Mouse (Mus musculus) ovary, adult 18-20 months (tissue): Measurements from ENCODE around the gene Pes1.

ENCODE experiments used
- DNase-seq: peaks from one replicate; pipeline ENCODE4 v3.0.0; 2022; ENCODE audit warnings: low spot score, mixed read lengths

Pes1 gene

DNA sequence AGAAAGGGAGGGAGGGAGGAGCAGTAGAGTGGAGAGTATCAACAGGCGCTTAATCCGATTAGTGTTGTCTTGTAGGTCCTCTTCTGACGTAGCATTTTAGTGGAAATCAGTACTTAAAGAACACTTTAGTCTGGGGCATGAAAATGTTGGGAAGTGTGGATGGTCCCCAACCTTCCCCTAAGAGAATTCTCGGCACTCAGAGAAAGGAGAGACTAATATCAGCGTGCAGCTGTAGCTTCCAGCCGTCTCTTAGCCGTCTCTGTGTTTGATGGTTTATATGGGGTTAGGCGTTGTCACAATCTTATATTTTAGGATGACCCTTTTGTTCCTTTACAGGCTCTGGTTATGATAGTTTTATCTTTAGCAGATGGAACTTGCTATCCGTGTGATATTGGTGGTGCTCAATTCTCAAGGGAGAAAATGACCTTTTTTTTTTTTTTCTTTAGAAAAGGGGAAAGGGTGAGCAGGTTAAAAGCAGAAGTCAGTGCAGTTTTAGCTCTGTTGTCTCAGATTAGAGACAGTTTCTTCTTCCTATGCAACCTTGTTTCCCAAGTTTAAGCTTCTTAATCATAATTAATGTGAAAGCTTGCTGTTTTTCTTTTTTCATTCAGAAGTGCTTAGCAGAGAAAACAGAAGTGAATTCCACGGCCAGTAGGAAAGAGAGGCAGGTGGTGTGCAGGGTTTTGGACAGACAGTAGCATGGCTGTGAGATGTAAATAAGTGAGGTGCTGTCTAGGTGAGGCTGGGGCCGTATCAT is 819 bp downstream of the Pes1 start:
- no peak for DNase-seq

DNA sequence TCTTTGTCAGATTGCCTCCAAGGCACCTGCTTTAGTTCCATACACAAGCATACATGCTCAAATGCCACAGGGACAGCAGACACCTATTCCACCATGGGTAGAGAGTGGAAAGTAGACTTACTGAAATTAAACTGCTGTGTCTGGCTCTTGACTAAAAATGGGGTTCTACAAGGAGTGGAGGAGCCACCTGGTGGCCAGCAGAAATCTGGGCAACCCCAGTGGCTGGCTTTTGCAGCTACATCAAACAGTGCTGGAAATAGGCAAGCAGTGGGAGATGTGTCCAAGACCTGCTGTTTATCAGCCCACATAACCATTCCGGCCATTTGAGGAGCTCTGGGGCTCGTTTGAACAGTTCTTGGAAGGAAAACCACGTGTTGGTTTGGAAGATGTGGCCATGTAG is 6.1 kb downstream of the Pes1 start:
- no peak for DNase-seq

DNA sequence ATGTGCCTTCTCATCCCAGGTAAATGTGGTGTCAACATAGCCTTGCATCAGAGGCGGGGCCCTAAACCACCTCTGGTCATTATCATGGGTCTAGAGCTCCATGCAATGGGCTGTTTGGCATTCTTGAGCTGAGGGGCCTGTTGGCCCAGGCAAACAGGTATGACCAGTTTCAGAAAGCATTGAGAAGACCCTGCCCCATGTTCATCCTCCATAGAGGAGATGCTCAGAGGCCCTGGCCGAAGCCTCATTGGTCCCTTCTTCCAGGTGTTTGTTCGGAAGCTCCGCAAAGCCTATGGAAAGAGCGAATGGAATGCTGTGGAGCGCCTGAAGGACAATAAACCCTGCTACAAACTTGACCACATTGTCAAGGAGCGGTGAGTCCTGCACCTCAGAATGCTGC is 6.6 kb downstream of the Pes1 start:
- DNase-seq, result no peak

DNA sequence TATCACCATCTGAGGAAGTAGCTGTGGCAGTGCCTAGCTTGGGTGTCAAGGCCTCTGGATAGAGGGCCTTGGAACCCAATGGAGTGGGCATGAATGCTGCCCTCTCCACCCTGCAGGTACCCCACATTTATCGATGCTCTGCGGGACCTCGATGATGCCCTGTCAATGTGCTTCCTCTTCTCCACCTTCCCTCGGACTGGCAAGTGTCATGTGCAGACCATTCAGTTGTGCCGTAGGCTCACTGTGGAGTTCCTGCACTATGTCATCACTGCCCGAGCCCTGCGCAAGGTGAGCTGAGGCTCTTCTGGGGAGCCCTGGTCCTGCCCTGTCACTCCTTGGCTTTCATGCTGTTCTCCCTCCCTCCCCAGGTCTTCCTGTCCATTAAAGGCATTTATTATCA is 9.3 kb downstream of the Pes1 start:
- DNase-seq, result no peak

DNA sequence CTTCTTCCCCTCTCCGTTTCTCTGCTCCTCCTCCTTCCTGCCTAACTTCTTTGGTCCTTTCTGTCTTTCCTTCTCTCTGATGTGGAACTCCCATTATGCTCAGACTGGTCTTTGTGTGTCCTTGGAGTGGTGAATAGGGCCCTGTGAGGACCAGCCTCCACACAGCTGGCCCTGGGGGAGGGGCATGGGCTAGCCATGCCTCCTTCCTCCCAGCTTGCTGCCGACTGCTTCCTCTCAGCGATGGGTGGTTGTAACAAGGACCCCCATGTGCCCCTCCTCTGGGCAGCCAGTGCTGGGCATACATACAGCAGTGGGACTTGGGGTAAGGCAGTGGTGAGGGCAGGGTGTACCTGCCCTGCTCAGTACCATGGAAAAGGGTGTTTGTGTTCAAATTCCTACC is 10.5 kb downstream of the Pes1 start:
- DNase-seq, result no peak

DNA sequence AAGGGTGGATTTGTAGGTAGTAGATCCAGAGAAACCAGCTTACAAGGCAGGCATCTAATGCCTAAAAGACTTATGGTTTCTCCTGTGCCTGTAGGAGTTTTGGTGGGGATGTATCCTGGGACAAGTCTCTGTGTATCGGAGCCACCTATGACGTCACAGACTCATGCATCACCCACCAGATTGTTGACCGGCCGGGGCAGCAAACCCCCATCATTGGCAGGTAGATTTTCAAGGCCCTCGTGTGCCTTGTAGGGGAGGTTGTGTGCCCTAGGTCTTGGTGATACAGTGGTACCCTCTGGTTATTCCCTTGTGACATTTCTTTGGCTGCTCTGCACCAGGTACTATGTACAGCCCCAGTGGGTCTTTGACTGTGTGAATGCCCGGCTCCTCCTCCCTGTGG is 12.9 kb downstream of the Pes1 start, which contains the start of gene 4930556J24Rik:
TSS of gene 4930556J24Rik (minus strand) at position 101 of the 400 bp plus-strand sequence.
- no peak for DNase-seq

DNA sequence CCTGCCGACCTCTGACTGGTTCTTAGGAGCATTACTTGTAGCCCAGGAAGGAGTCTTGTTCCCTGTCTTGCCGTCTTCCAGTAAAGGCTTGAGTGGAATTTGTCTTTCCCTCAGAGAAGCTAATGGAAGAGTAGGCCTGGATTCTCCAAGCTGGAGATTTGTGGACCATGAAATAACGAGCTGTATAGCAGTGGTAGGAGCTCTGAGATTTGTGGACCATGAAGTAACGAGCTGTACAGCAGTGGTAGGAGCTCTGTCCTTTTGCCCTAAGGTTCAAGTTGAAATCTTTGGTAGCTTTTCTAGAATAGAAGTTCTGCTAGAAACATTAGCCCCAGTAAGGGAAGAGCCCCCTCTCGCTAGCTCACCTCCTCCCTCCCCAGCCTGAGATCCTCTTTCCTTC is 14.6 kb downstream of the Pes1 start:
- no peak for DNase-seq

DNA sequence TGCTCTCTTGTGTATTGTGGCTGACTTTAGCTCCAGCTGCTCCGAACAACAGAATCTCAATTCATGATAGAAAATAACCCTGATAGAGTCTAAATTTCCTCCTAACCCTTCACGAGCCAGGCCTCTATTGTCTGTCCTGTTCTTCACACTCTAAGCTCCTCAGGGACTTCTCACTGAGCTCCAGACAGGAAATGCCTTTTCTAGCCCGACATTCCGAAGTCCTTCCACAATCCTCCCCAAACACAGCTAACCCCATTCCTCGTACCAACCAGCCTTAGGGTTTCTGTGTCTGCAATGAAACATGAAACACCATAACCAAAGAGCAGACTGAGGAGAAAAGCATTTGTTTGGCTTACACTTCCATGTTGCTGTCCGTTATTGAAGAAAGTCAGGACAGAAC is 17.8 kb downstream of the Pes1 start:
- no peak for DNase-seq

DNA sequence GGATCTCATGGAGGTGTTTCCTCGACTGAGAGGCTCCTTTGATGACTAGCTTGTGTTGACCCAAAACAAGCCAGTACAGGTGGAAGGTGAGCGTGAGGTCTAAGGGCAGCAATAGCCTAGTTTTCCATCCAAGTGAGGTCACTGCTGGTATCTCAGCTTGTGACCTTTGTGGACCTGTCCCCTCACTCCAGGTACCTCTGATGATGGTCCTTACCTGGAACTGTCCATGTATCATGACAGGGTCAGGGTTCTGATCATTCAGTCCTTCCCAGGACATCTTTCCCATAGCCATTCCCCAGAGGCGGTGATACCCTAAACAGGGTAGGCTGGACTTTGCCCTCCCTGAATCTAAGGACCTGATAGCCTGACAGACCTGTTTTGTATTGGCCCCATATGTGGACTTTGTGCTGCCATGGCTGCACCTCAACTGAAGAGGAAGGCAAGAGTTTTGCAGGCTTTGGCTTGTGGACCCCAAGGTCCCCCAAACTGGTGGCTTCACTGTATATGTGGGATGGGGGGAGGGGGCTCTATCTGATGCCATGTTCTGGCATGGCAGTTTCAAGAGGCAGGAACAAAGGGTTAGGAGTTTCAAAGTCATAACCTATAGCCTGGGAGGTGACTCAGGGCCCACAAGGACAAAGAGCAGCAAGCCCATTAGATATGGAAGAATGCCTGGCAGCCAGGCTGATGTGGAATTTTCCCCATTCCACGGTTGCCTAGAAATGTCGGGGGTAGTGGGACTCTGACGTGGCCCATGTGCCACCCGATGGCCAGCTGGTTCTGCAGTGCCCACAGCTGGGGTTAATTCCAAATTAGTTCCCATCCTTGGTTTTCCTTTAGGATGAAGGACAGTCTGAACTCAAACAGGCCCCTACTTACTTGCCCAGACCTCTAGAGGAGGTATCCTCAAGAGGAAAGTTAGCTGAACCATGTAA is 18.8 kb downstream of the Pes1 start:
- DNase-seq, result no peak

DNA sequence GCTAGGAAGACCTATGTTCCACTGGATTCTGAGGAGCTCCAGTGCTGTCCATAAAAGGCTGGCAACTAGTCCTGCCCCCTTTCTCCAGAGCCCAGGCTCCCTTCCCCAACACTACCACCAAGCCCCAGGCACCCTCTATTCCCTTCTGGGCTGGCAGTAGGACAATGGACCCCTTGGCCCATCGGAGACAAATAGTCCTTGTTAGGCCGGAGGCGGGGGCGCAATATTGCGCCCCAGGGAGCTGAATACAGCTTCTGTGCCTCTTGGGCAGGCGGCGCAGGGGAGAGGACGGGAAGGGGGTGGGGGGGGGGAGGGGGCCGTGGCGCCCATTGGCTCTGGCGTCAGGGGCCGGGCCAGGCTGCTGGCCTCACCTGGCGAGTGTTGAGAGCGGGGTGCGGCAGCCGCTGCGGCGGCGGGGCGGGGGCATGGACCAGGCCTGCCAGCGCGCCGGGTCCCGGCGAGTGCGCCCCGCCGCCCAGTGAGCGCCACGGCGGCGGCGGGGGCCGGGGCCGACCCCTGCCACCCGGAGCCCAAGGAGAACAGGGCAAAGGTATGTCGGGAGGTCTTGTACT is 19.6 kb downstream of the Pes1 start, which contains the start of gene Gal3st1:
TSS of gene Gal3st1 (plus strand) at position 346 of the 572 bp plus-strand sequence.
- no peak for DNase-seq

DNA sequence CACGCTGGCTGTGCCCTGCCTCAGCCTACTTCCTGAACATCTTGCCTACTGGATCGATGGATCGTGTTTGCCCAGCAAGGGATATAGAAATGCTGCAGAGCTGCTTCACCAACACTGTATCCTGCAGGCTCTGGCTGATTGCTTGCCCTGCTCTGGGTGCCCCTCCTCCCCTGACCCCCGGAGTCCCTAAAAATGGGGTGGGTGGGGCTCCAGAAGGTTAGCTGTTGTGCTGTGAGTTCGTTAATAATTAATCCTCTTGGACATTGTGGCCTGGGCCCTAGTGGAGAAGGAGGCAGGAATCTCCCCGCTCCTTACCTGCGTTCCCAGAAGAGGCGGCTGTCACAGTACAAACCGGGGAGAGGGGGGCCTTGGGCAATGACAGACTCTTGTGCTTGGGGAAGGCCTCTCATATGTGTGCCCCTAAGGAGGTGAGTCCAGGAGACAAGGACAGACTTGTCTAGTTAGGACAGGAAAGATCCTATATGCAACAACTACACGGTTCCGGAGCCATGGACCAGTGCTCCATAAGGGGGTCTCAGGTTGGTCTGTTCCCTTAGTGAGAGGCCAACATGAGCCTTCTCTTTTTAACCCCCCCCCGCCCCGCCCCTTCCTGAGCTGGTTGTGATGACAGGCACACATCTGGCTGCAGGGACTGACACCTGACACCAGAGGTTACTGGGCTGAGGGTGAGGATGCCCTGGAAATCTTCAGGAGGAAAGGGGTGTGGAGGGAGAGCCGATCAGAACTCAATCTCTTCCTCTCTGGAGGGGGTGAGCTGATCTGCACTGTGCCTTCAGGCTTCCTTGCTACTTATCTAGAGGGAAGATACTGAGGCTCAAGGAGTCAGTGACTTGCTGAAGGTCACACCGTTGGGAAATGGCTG is 20.3 kb downstream of the Pes1 start:
- no peak for DNase-seq

DNA sequence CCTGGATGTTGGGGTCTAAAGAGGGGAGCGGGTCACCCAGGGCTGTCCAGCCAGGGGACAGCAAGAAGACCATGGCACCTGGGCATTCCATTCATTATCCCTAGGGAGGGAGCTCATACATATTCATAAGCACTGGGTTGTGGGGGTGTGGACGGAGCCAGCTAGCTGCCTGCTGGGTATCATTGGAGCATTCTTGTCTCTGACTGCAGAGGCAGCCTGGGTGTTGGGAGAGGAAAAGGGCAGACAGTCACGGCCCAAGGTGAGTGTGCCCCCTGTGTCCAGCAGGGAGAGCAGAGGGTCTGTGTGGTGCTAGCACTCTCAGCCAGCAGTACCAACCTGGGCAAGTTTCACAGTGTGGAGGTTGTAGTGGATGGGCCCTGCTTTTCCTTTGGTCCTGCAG is 26.0 kb downstream of the Pes1 start:
- no peak for DNase-seq

DNA sequence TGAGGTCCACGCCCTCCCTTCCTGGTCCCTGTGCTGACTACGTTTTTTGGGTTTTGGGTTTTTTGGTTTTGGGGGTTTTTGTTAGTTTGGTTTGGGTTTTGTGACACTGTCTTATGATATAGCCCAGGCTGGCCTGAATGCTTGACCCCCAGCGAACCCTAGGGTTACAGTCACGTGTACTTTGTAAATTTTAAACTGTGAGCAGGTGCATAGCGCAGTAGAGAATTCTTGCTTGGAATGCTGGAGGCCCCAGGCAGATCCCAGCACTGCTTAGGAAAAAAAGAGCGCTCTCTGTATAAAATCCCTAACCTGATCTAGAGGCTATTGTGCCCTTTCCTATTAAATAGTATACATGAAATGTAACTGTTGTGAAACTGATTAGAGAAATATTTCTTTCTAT is 29.4 kb downstream of the Pes1 start:
- DNase-seq, result no peak

DNA sequence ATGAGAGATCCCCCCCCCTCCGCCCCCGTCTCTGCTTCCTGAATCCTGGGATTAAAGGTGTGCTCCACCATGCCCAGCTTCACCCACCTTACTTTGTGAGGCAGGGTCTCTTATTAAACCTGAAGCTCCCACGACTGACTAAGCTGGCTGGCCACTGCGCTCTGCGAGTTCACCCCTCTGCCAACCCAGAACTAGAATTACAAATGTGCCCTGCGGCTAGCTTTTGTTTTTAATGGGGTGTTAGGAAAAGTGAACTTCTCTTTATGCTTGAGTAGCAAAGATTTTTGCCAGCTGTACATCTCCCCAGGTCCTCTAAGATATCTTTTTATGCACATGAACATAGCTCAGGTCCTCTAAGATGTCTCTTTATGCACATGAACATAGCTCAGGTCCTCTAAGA is 30.1 kb downstream of the Pes1 start:
- no peak for DNase-seq

DNA sequence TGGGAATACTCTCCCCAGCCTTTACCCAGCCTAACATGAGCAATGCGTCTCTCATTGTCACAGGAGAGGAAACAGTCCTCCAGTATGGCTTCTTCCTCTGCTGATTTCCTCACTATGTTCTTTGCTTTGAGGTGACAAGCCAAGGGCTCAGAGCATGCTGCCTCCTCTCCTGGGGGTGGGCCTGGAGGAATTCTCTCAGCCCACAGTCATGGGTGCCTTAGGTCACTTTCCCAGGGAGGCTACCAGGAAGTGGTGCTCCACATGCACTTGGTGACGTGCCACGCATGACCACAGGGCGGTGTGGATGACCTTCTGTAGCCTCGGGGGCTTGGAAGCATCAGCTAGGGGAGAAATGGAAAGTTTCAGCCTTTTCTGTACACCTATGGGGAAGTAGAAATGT is 31.7 kb downstream of the Pes1 start:
- DNase-seq, result no peak

DNA sequence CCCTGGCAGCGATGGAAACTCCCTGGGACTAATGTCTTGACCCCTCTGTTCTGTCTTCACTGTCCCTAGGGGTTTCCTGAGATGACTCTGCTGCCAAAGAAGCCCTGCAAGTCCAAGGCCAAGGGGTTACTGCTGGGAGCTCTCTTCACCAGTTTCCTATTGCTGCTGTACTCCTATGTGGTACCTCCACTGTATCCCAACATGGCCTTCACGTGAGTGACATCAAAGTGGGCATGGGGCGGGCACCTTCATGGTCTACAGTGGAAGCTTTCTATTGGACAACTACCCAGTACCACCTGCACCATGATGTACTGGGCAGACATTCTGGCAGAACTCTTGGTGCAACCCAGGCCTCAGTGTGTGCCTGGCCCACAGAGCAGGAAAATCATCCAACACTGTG is 33.1 kb downstream of the Pes1 start:
- DNase-seq, result no peak

DNA sequence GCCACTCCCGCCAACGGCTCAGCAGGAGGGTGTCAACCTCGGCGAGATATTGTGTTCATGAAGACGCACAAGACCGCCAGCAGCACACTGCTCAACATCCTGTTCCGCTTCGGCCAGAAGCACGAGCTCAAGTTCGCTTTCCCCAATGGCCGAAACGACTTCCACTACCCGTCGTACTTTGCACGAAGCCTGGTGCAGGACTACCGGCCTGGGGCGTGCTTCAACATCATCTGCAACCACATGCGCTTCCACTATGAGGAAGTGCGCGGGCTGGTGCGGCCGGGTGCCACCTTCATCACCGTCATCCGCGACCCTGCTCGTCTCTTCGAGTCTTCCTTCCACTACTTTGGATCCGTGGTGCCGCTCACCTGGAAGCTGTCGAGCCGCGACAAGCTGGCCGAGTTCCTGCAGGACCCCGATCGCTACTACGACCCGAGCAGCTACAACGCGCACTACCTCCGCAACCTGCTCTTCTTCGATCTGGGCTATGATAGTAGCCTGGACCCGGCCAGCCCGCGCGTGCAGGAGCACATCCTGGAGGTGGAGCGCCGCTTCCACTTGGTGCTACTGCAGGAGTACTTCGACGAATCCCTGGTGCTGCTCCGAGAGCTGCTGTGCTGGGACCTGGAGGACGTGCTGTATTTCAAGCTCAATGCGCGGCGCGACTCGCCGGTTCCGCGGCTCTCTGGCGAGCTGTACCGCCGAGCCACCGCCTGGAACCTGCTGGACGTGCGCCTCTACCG is 34.4 kb downstream of the Pes1 start:
- DNase-seq, result no peak

DNA sequence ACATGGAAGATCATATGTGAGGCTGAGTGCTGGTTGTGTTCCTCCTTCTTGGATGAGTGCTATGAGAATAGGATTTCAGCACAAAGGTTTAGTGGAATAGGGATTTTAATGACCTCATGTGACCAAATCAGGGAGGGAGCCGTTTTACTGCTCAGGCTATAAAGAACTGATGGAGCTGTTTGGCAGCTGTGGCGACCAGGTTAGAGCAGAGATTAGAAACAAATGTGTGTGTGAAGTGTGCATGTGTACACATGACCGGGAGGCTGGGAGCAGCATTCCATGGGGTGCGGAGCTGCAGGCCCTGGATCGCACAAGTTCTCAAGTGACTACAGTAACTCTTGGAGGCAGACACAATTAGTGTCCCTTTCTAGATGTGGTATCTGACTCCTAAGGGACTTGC is 35.8 kb downstream of the Pes1 start:
- no peak for DNase-seq

DNA sequence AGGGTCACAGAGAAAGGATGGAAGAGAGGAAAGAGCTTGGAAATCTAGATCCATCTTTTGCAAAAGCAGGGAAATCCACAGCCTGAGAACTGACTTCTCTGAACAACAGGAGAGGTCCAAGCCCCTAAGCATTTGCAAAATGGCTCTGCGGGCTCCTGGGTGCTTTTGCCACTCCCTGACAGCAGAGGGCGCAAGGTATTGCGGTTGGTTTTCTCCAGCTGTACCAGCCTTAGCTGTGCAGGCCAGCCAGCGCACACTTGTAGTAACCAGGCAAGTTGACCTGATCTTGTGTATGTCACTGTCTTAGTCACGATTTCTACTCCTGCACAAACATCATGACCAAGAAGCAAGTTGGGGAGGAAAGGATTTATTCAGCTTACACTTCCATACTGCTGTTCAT is 37.8 kb downstream of the Pes1 start:
- DNase-seq, result no peak

DNA sequence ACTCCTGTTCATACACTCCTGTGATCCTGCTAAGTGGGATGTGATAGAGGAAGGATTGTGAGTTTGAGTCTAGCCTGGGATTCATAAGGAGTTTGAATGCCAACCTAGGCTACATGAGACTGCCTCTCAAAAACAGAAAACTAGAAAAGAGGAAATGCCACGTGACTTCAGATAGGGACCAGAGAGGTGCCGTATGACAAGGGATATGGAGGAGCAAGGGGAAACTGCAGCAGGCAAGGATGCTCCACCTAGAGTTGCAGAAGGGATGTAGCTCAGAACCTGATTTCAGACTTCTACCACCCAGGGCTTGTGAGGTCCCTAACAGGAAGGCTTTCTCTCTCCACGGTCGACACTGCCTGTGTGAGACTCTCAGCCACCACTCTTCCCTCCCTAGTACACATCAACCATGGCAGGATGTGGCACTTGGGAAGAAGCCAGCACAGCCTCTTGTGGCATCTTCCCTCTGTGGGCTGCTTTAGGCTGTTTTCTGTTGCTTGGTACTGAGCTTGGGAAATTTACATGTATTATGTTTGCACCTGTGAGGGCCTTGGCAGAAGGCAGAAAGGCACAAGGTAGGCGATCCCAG is 41.5 kb downstream of the Pes1 start:
- DNase-seq, result no peak

DNA sequence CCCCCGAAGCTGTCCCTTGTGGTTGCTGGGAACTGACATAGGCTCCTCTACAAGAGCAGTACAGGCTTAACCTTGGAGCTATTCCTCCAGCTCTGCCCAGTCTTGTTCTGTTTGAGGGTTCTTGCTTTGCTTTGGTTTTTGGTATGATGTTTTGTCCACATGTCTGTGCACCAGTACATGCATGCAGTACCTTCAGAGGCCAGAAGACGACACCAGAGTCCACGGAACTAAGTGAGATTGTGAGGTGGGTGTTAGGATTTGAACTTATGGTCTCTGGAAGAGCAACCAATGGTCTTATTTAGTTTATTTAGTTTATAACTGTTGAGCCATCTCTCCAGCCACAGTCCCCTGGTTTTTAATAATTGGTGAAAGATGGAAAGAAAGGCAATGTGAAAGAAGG is 42.7 kb downstream of the Pes1 start:
- DNase-seq, result no peak
